Mouse (Mus musculus): Measurements from ENCODE around the gene Prkca. TPM values are rescaled to one million over a fixed set of nuclear protein-coding genes. Genes with fewer than 3 reads are reported as not detected.
A peak's percentile ranks its signal among the peaks of the same experiment; 100 is the strongest.

Prkca gene
- total and polyA plus RNA-seq, 2 experiments from 2014 or later, result 7.9 to 32.0 TPM

GRCm38 (mm10) chr11:107982225-107982896 is 361.4 kb downstream of the Prkca start:
- H3K4me1 ChIP-seq (ENCODE audit: insufficient read depth, low read length), result no peaks in the 10 kb centered on the region
- TF ChIP-seq CTCF (IDR thresholded peaks at IDR 0.05), result peak; percentile 96
- no peaks in the 10 kb centered on the region for H3K9me3 ChIP-seq (ENCODE audit: low read length)
- no peaks in the 10 kb centered on the region for H3K27me3 ChIP-seq (ENCODE audit: insufficient read depth, low read length)
- H3K27ac ChIP-seq (ENCODE audit: low read depth, low read length), result no peak overlapping the region
- DNase-seq (ENCODE audit: low spot score) (peak; percentile 90), ATAC-seq (ENCODE audit: low FRiP score) (peak; percentile 71; the same call in 1 of the 2 replicates)
- no peak overlapping the region for H3K9ac ChIP-seq (replicated peaks; ENCODE audit: low read length, poor library complexity, severe bottlenecking)
- peaks cover 13% of the 10 kb centered on the region for H3K36me3 ChIP-seq (ENCODE audit: insufficient read depth, low read length)
- 17% methylated on average over 16 of the region's 16 CpGs for WGBS
- no peak overlapping the region for H3K4me2 ChIP-seq (ENCODE audit: low read depth, low read length, poor library complexity, severe bottlenecking)
- H3K4me3 ChIP-seq (ENCODE audit: low read depth, low read length), result no peak overlapping the region

- no peak overlapping the region for H3K4me3 ChIP-seq (ENCODE audit: low read depth, low read length)
- no peak overlapping the region for H3K27ac ChIP-seq (ENCODE audit: low read depth, low read length)
- WGBS, result 19% methylated on average over 22 of the region's 22 CpGs
- no peak for TF ChIP-seq CTCF (IDR thresholded peaks at IDR 0.05)
- peaks cover 20% of the 10 kb centered on the region for H3K36me3 ChIP-seq (ENCODE audit: insufficient read depth, low read length)
- H3K4me2 ChIP-seq (ENCODE audit: low read depth, low read length, poor library complexity, severe bottlenecking), result no peak overlapping the region
- H3K27me3 ChIP-seq (ENCODE audit: insufficient read depth, low read length), result no peaks in the 10 kb centered on the region
- H3K9ac ChIP-seq (replicated peaks; ENCODE audit: low read length, poor library complexity, severe bottlenecking), result no peak overlapping the region
- no peaks in the 10 kb centered on the region for H3K9me3 ChIP-seq (ENCODE audit: low read length)
- H3K4me1 ChIP-seq (ENCODE audit: insufficient read depth, low read length), result no peaks in the 10 kb centered on the region
- DNase-seq (ENCODE audit: low spot score), result peak; percentile 42
- ATAC-seq (ENCODE audit: low FRiP score), result no peak
Measured at GRCm38 (mm10) chr11:107979497-107980174, 364.1 kb downstream of the Prkca start.

- H3K4me3 ChIP-seq (ENCODE audit: low read depth, low read length), result no peak overlapping the region
- WGBS, result 44% methylated on average over 10 of the region's 10 CpGs
- no peaks in the 10 kb centered on the region for H3K9me3 ChIP-seq (ENCODE audit: low read length)
- ATAC-seq (ENCODE audit: low FRiP score), result no peak
- no peaks in the 10 kb centered on the region for H3K27me3 ChIP-seq (ENCODE audit: insufficient read depth, low read length)
- TF ChIP-seq CTCF (IDR thresholded peaks at IDR 0.05), result no peak
- H3K4me1 ChIP-seq (ENCODE audit: insufficient read depth, low read length), result peaks cover 3% of the 10 kb centered on the region
- 0 out of 2 replicates have a peak, but pooled peaks cover 3% of the 10 kb centered on the region for H3K36me3 ChIP-seq (ENCODE audit: insufficient read depth, low read length)
- H3K9ac ChIP-seq (replicated peaks; ENCODE audit: low read length, poor library complexity, severe bottlenecking), result no peak overlapping the region
- H3K27ac ChIP-seq (ENCODE audit: low read depth, low read length), result no peak overlapping the region
- DNase-seq (ENCODE audit: low spot score), result no peak
- no peak overlapping the region for H3K4me2 ChIP-seq (ENCODE audit: low read depth, low read length, poor library complexity, severe bottlenecking)
Measured at GRCm38 (mm10) chr11:107969943-107970342, 373.8 kb downstream of the Prkca start.

GRCm38 (mm10) chr11:107968147-107968546 is 375.6 kb downstream of the Prkca start:
- TF ChIP-seq CTCF (IDR thresholded peaks at IDR 0.05), result no peak
- H3K4me1 ChIP-seq (ENCODE audit: insufficient read depth, low read length), result peaks cover 3% of the 10 kb centered on the region
- H3K27me3 ChIP-seq (ENCODE audit: insufficient read depth, low read length), result no peaks in the 10 kb centered on the region
- H3K4me3 ChIP-seq (ENCODE audit: low read depth, low read length), result no peak overlapping the region
- DNase-seq (ENCODE audit: low spot score) (peak; percentile 57), ATAC-seq (ENCODE audit: low FRiP score) (no peak)
- H3K4me2 ChIP-seq (ENCODE audit: low read depth, low read length, poor library complexity, severe bottlenecking), result no peak overlapping the region
- H3K9ac ChIP-seq (replicated peaks; ENCODE audit: low read length, poor library complexity, severe bottlenecking), result no peak overlapping the region
- peaks cover 5% of the 10 kb centered on the region; the same call in 1 of the 2 replicates for H3K36me3 ChIP-seq (ENCODE audit: insufficient read depth, low read length)
- H3K9me3 ChIP-seq (ENCODE audit: low read length), result no peaks in the 10 kb centered on the region
- no peak overlapping the region for H3K27ac ChIP-seq (ENCODE audit: low read depth, low read length)
- 75% methylated on average over 13 of the region's 13 CpGs for WGBS

- Histone ChIP-seq H3K9ac (replicated peaks; ENCODE audit: low read length, poor library complexity, severe bottlenecking) (no peak overlapping the region), H3K36me3 (ENCODE audit: insufficient read depth, low read length) (peaks cover 5% of the 10 kb centered on the region; the same call in 1 of the 2 replicates), H3K4me2 (ENCODE audit: low read depth, low read length, poor library complexity, severe bottlenecking) (no peak overlapping the region), H3K27me3 (ENCODE audit: insufficient read depth, low read length) (no peaks in the 10 kb centered on the region), H3K9me3 (ENCODE audit: low read length) (no peaks in the 10 kb centered on the region), H3K27ac (ENCODE audit: low read depth, low read length) (no peak overlapping the region), H3K4me3 (ENCODE audit: low read depth, low read length) (no peak overlapping the region), H3K4me1 (ENCODE audit: insufficient read depth, low read length) (peaks cover 3% of the 10 kb centered on the region)
- no peak for TF ChIP-seq CTCF (IDR thresholded peaks at IDR 0.05)
- DNase-seq (ENCODE audit: low spot score), result no peak
- no peak for ATAC-seq (ENCODE audit: low FRiP score)
- 68% methylated on average over 4 of the region's 4 CpGs for WGBS
Measured at GRCm38 (mm10) chr11:107966229-107966628, 377.5 kb downstream of the Prkca start.

GRCm38 (mm10) chr11:107965449-107965848 is 378.3 kb downstream of the Prkca start:
- no peak for TF ChIP-seq CTCF (IDR thresholded peaks at IDR 0.05)
- Histone ChIP-seq H3K4me3 (ENCODE audit: low read depth, low read length) (no peak overlapping the region), H3K4me2 (ENCODE audit: low read depth, low read length, poor library complexity, severe bottlenecking) (no peak overlapping the region), H3K27ac (ENCODE audit: low read depth, low read length) (no peak overlapping the region), H3K27me3 (ENCODE audit: insufficient read depth, low read length) (no peaks in the 10 kb centered on the region), H3K4me1 (ENCODE audit: insufficient read depth, low read length) (peaks cover 3% of the 10 kb centered on the region), H3K36me3 (ENCODE audit: insufficient read depth, low read length) (peaks cover 9% of the 10 kb centered on the region; the same call in 1 of the 2 replicates), H3K9ac (replicated peaks; ENCODE audit: low read length, poor library complexity, severe bottlenecking) (no peak overlapping the region), H3K9me3 (ENCODE audit: low read length) (peaks cover 1% of the 10 kb centered on the region; the same call in 1 of the 2 replicates)
- DNase-seq (ENCODE audit: low spot score) (peak; percentile 94), ATAC-seq (ENCODE audit: low FRiP score) (peak; percentile 80)
- WGBS, result 62% methylated on average over 7 of the region's 7 CpGs
